Mouse (Mus musculus) lung, embryonic 14.5 days (tissue): ENCODE data around the gene Plscr1. TPM values are rescaled to one million over a fixed set of nuclear protein-coding genes. Genes with fewer than 3 reads are reported as not detected.

Source experiments
- ATAC-seq: fragments of 200-750 bp; cut with Nextera tagmentation; 2 replicates; pipeline ENCODE4 v1.8.0; 2017; ENCODE audit warnings: mild to moderate bottlenecking, moderate TSS enrichment, moderate library complexity; ENCODE audit not compliant: insufficient read depth
- DNase-seq: peaks from one replicate; pipeline ENCODE4 v3.0.0-alpha.2; 2015
- H3K27ac ChIP-seq: fragments of 300-500 bp; sonication (generic); 2 replicates; pipeline ENCODE4 v1.5.1; 2014; ENCODE audit warnings: low read depth, mild to moderate bottlenecking, moderate library complexity
- H3K27me3 ChIP-seq: fragments of 300-500 bp; sonication (generic); 2 replicates; pipeline ENCODE4 v1.6.1; 2014; ENCODE audit warnings: low read length, control low read depth; ENCODE audit not compliant: insufficient read depth
- H3K36me3 ChIP-seq: fragments of 300-500 bp; sonication (generic); 2 replicates; pipeline ENCODE4 v1.6.1; 2014; ENCODE audit warnings: control low read depth; ENCODE audit not compliant: insufficient read depth
- H3K4me1 ChIP-seq: fragments of 300-500 bp; sonication (generic); 2 replicates; pipeline ENCODE4 v1.6.1; 2014; ENCODE audit warnings: antibody characterized with exemption, control low read depth; ENCODE audit not compliant: insufficient read depth
- H3K4me2 ChIP-seq: fragments of 300-500 bp; sonication (generic); 2 replicates; pipeline ENCODE4 v1.6.1; 2014; ENCODE audit warnings: mild to moderate bottlenecking
- H3K4me3 ChIP-seq: fragments of 300-500 bp; sonication (generic); 2 replicates; pipeline ENCODE4 v1.5.1; 2014; ENCODE audit warnings: low read depth, low read length
- H3K9ac ChIP-seq: fragments of 300-500 bp; sonication (generic); 2 replicates; pipeline ENCODE4 v1.6.1; 2014
- H3K9me3 ChIP-seq: fragments of 300-500 bp; sonication (generic); 2 replicates; pipeline ENCODE4 v1.6.1; 2016; ENCODE audit warnings: low read depth, low read length, control low read depth
- CTCF ChIP-seq: IDR thresholded peaks from 2 replicates; pipeline ENCODE4 v1.5.1; 2016; ENCODE audit warnings: antibody characterized with exemption, low read depth
- WGBS: fragments of 180-500 bp; shearing (Covaris S2); extraction: QIAGEN DNeasy Blood & Tissue Kit; methylation state at CpG from one replicate; pipeline ENCODE4 v1.1.7; 2014; 5-methylcytosine and 5-hydroxymethylcytosine counted together
- polyA plus RNA-seq: library from polyadenylated mRNA; unstranded; fragments of >200 nt; fragmentation: Nextera tagmentation; extraction: Ambion mirVana; gene quantifications from 2 replicates; pipeline ENCODE4 v1.2.1, GENCODE M21; 2014

Gene Plscr1
- polyA plus RNA-seq, 1 experiment from 2014 or later = 29.5 TPM

GRCm38 (mm10) chr9:92280048-92280447, 30.5 kb downstream of the Plscr1 start:
- H3K9me3 ChIP-seq = no peaks in the 10 kb centered on the region
- peaks cover 5% of the 10 kb centered on the region; the same call in 1 of the 2 replicates for H3K4me1 ChIP-seq
- no peak for TF ChIP-seq CTCF
- no peak for DNase-seq
- H3K9ac ChIP-seq = no peak overlapping the region
- no peaks in the 10 kb centered on the region for H3K36me3 ChIP-seq
- H3K4me2 ChIP-seq = no peak overlapping the region
- no peak overlapping the region for H3K27ac ChIP-seq
- 62% methylated on average over 1 of the region's 1 CpGs for WGBS
- ATAC-seq = no peak
- H3K27me3 ChIP-seq = no peaks in the 10 kb centered on the region
- H3K4me3 ChIP-seq = no peak overlapping the region

DNA sequence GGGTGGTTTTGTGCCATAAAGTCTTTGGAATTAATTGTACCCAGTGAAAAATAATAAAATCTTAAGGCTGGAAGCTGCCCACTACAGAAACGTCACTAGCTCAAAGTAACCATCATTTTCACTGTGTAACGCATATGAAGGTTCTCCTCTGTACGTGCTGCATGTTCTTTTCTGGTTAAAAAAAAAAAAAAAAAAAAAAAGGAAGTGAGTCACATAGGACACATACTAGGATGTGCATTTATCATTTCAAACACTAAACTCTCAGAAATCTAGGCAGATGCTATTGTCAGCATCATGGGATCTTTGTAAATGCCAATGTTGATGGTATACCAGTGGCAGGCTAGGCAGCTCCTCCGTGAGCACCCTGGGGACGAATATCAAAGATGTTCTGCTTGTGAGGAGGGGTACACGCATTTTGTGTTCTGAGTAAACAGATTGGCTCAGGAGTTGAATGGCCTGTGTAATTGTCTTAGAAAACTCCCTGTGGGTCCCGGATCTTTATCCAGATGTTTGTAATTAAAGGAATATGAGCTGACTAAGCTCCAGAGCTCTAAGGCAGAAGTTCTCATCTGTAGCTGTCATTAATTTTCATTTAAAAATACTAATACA, 33.1 kb downstream of the Plscr1 start:
- Histone ChIP-seq H3K4me2 (no peak overlapping the region), H3K9me3 (no peaks in the 10 kb centered on the region), H3K27me3 (no peaks in the 10 kb centered on the region), H3K27ac (no peak overlapping the region), H3K4me1 (no peaks in the 10 kb centered on the region), H3K4me3 (no peak overlapping the region), H3K9ac (no peak overlapping the region), H3K36me3 (no peaks in the 10 kb centered on the region)
- ATAC-seq (no peak), DNase-seq (no peak)
- 46% methylated on average over 7 of the region's 7 CpGs for WGBS
- no peak for TF ChIP-seq CTCF

DNA sequence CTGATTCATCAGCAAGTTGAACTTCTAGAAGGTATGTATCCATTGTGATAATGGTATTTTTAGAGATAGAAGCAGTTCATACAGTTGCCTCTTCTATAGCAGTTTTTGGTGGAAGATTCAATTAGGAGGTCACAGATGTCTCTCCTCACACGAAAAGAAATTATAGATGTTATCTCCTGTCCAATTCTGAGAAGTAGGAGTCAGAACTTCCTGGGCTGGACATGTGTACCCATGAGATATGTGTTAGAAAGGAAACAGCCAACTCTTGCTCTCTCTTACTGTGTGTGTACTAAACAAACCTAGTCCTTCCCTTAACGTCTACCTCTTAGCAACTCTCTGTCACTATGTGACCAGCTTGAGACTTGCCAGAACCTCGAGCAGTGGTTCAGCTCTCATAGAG, 40.1 kb downstream of the Plscr1 start:
- 59% methylated on average over 3 of the region's 3 CpGs for WGBS
- no peak for TF ChIP-seq CTCF
- Histone ChIP-seq H3K27ac (no peak overlapping the region), H3K4me3 (no peak overlapping the region), H3K36me3 (no peaks in the 10 kb centered on the region), H3K9me3 (no peaks in the 10 kb centered on the region), H3K4me2 (no peak overlapping the region), H3K27me3 (no peaks in the 10 kb centered on the region), H3K4me1 (no peaks in the 10 kb centered on the region), H3K9ac (no peak overlapping the region)
- ATAC-seq (no peak), DNase-seq (no peak)

- H3K4me1 ChIP-seq = no peaks in the 10 kb centered on the region
- H3K36me3 ChIP-seq = no peaks in the 10 kb centered on the region
- H3K4me3 ChIP-seq = no peak overlapping the region
- TF ChIP-seq CTCF = no peak
- H3K9ac ChIP-seq = no peak overlapping the region
- H3K27me3 ChIP-seq = no peaks in the 10 kb centered on the region
- no peak overlapping the region for H3K4me2 ChIP-seq
- DNase-seq (no peak), ATAC-seq (no peak)
- no peaks in the 10 kb centered on the region for H3K9me3 ChIP-seq
- no peak overlapping the region for H3K27ac ChIP-seq
- WGBS = 67% methylated on average over 2 of the region's 2 CpGs
Observed at GRCm38 (mm10) chr9:92292169-92292568, 42.6 kb downstream of the Plscr1 start.

- Histone ChIP-seq H3K4me3 (no peak overlapping the region), H3K4me2 (no peak overlapping the region), H3K27ac (no peak overlapping the region), H3K36me3 (no peaks in the 10 kb centered on the region), H3K27me3 (no peaks in the 10 kb centered on the region), H3K9ac (no peak overlapping the region), H3K9me3 (no peaks in the 10 kb centered on the region), H3K4me1 (no peaks in the 10 kb centered on the region)
- no peak for TF ChIP-seq CTCF
- ATAC-seq (no peak), DNase-seq (no peak)
- 46% methylated on average over 3 of the region's 3 CpGs for WGBS
Observed at GRCm38 (mm10) chr9:92292922-92293321, 43.4 kb downstream of the Plscr1 start.

DNA sequence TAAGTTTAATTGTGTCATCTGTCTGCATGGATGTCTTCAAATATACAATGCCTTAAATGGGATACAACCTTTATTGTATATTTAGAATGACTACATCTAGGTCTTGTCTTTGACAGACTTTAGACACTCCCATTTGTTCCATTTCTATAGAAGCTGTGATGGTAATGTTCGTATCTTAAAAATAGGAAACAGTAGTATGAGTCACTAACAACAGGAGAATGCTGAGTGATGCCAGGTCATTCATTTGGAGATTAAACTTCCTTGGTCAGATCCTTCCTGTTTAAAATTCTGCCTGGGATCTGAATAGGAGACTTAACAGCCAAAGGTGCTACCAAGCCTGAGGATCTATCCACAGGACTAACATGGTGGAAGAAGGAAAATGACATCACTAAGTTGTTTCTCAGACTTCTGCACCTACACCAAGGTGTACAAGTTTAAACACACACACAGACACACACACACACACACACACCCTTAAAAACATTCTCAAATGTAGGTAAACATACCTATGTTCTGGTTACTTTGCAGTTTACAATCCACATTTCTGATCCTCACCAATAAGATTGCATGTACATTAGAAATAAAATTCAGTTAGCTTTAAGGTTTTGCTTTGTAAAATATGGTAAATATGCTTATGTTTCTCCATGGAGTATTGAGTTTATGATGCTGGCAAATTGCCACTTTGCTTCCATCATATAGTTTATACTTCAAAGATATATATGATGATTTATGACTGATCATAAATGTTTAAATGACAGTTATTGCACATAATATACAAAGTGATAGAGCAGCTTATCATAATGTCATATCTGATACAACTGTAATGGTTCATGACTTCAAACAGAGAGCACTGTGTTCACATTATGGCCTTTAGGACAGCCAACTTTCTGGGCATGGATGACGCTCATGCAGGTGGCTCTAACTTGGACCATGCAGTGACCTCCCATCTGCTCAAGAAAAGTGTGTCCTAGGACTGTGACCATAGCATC, 44.3 kb downstream of the Plscr1 start:
- Histone ChIP-seq H3K4me1 (no peaks in the 10 kb centered on the region), H3K4me3 (no peak overlapping the region), H3K36me3 (no peaks in the 10 kb centered on the region), H3K9ac (no peak overlapping the region), H3K9me3 (no peaks in the 10 kb centered on the region), H3K27ac (no peak overlapping the region), H3K27me3 (no peaks in the 10 kb centered on the region), H3K4me2 (no peak overlapping the region)
- no peak for TF ChIP-seq CTCF
- DNase-seq = no peak
- 78% methylated on average over 2 of the region's 2 CpGs for WGBS
- no peak for ATAC-seq

DNA sequence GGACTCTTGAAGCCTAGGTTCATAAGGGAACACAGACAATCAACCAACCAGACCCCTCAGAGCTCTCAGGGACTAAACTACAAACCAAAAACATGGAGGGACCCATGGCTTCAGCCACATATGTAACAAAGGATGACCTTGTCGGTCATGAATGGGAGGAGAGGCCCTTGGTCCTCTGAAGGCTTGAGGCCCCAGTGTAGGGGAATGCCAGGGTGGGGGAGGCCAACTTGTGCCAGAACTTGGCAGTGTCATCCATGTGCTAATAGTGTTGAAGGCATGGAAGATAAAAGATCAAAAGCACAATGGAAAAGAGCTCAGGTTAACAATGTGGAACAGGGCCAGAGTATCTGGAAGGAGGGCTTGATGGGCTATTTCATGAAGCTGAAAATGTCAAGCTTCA, 48.7 kb downstream of the Plscr1 start:
- no peaks in the 10 kb centered on the region for H3K9me3 ChIP-seq
- no peak for DNase-seq
- no peaks in the 10 kb centered on the region for H3K27me3 ChIP-seq
- H3K4me1 ChIP-seq = no peaks in the 10 kb centered on the region
- 67% methylated on average over 1 of the region's 1 CpGs for WGBS
- no peaks in the 10 kb centered on the region for H3K36me3 ChIP-seq
- H3K9ac ChIP-seq = no peak overlapping the region
- no peak for ATAC-seq
- H3K27ac ChIP-seq = no peak overlapping the region
- TF ChIP-seq CTCF = no peak
- no peak overlapping the region for H3K4me3 ChIP-seq
- H3K4me2 ChIP-seq = no peak overlapping the region
